Mouse (Mus musculus) bone marrow macrophage, adult 2 months (primary cell): ENCODE measurements around the gene Shmt2. TPM values are rescaled to one million over a fixed set of nuclear protein-coding genes. Genes with fewer than 3 reads are reported as not detected.

Source experiments
- H3K27ac ChIP-seq: 2 replicates; pipeline ENCODE4 v1.5.1; 2012; ENCODE audit warnings: low read depth, low read length; ENCODE audit not compliant: insufficient read depth
- H3K4me1 ChIP-seq: 2 replicates; pipeline ENCODE4 v1.6.1; 2012; ENCODE audit warnings: low read length; ENCODE audit not compliant: control insufficient read depth, insufficient read depth
- H3K4me3 ChIP-seq: 2 replicates; pipeline ENCODE4 v1.5.1; 2012; ENCODE audit warnings: mild to moderate bottlenecking, low read length, moderate library complexity; ENCODE audit not compliant: insufficient read depth
- CTCF ChIP-seq: IDR thresholded peaks from 2 replicates; pipeline ENCODE4 v1.5.1; 2012; ENCODE audit warnings: low read depth, mild to moderate bottlenecking, low read length, moderate library complexity
- POLR2A ChIP-seq: IDR thresholded peaks from 2 replicates; pipeline ENCODE4 v1.6.1; 2012; ENCODE audit warnings: mild to moderate bottlenecking, low read depth, low read length, borderline replicate concordance
- polyA plus RNA-seq: library from polyadenylated mRNA; stranded (reverse); fragments of >200 nt; gene quantifications from 2 replicates; pipeline ENCODE4 v1.2.4, GENCODE M21; 2012; ENCODE audit not compliant: missing spikeins, insufficient read depth, insufficient read length

The Shmt2 gene
- polyA plus RNA-seq, 1 experiment = 21.0 TPM

- TF ChIP-seq POLR2A (no peak), CTCF (no peak)
- Histone ChIP-seq H3K4me1 (no peaks in the 10 kb centered on the region), H3K4me3 (no peak overlapping the region), H3K27ac (no peak overlapping the region)
These were observed 27.6 kb upstream of the Shmt2 start for GRCm38 (mm10) chr10:127549892-127550291.

- no peak for TF ChIP-seq CTCF
- no peak for TF ChIP-seq POLR2A
- H3K4me1 ChIP-seq = no peaks in the 10 kb centered on the region
- H3K27ac ChIP-seq = no peak overlapping the region
- no peak overlapping the region for H3K4me3 ChIP-seq
These were observed 26.0 kb upstream of the Shmt2 start for GRCm38 (mm10) chr10:127548236-127548635.

GRCm38 (mm10) chr10:127546505-127546904 is 24.3 kb upstream of the Shmt2 start:
- no peak overlapping the region for H3K4me3 ChIP-seq
- H3K4me1 ChIP-seq = no peaks in the 10 kb centered on the region
- no peak overlapping the region for H3K27ac ChIP-seq
- TF ChIP-seq POLR2A = no peak
- TF ChIP-seq CTCF = no peak

- Histone ChIP-seq H3K4me3 (no peak overlapping the region), H3K4me1 (no peaks in the 10 kb centered on the region), H3K27ac (no peak overlapping the region)
- no peak for TF ChIP-seq CTCF
- no peak for TF ChIP-seq POLR2A
These were observed 22.1 kb upstream of the Shmt2 start for GRCm38 (mm10) chr10:127544375-127544774.

- H3K27ac ChIP-seq = no peak overlapping the region
- no peaks in the 10 kb centered on the region for H3K4me1 ChIP-seq
- H3K4me3 ChIP-seq = no peak overlapping the region
- TF ChIP-seq CTCF (no peak), POLR2A (no peak)
These were observed 21.7 kb upstream of the Shmt2 start for GRCm38 (mm10) chr10:127543916-127544315.

- H3K27ac ChIP-seq = no peak overlapping the region
- TF ChIP-seq POLR2A = no peak
- TF ChIP-seq CTCF = no peak
These were observed 20.5 kb upstream of the Shmt2 start for GRCm38 (mm10) chr10:127542720-127543119.

GRCm38 (mm10) chr10:127542084-127542483 is 19.8 kb upstream of the Shmt2 start:
- no peak for TF ChIP-seq POLR2A
- TF ChIP-seq CTCF = no peak
- no peak overlapping the region for H3K4me3 ChIP-seq
- no peaks in the 10 kb centered on the region for H3K4me1 ChIP-seq
- no peak overlapping the region for H3K27ac ChIP-seq

More at GRCm38 (mm10) chr10:127542720-127543119, 20.5 kb upstream of the Shmt2 start:
- no peaks in the 10 kb centered on the region for H3K4me1 ChIP-seq
- H3K4me3 ChIP-seq = no peak overlapping the region

- H3K4me1 ChIP-seq = no peaks in the 10 kb centered on the region
- H3K4me3 ChIP-seq = no peak overlapping the region
- TF ChIP-seq POLR2A (no peak), CTCF (no peak)
- H3K27ac ChIP-seq = no peak overlapping the region
These were observed 19.3 kb upstream of the Shmt2 start for GRCm38 (mm10) chr10:127541510-127541909.

GRCm38 (mm10) chr10:127537854-127538583 is 15.8 kb upstream of the Shmt2 start:
- no peaks in the 10 kb centered on the region for H3K4me1 ChIP-seq
- H3K4me3 ChIP-seq = no peak overlapping the region
- peak; percentile 73 for TF ChIP-seq CTCF
- no peak for TF ChIP-seq POLR2A
- H3K27ac ChIP-seq = no peak overlapping the region

- no peak overlapping the region for H3K4me3 ChIP-seq
- H3K27ac ChIP-seq = no peak overlapping the region
- peak; percentile 70 for TF ChIP-seq CTCF
- no peak for TF ChIP-seq POLR2A
- H3K4me1 ChIP-seq = no peaks in the 10 kb centered on the region
These were observed 14.5 kb upstream of the Shmt2 start for GRCm38 (mm10) chr10:127536586-127537314.
